Mouse (Mus musculus) midbrain, embryonic 13.5 days (tissue): ENCODE results near the gene Hcrt. TPM values are rescaled to one million over a fixed set of nuclear protein-coding genes. Genes with fewer than 3 reads are reported as not detected.

Source experiments
- ATAC-seq: fragments of 200-750 bp; cut with Nextera tagmentation; 2 replicates; pipeline ENCODE4 v1.8.0; 2017; ENCODE audit warnings: mild to moderate bottlenecking, moderate TSS enrichment, moderate library complexity
- H3K27ac ChIP-seq: fragments of 300-500 bp; sonication (generic); 2 replicates; pipeline ENCODE4 v1.5.1; 2015; ENCODE audit warnings: inconsistent platforms, mild to moderate bottlenecking, moderate library complexity
- H3K27me3 ChIP-seq: fragments of 300-500 bp; sonication (generic); 2 replicates; pipeline ENCODE4 v1.6.1; 2015; ENCODE audit warnings: mild to moderate bottlenecking, inconsistent platforms
- H3K36me3 ChIP-seq: fragments of 300-500 bp; sonication (generic); 2 replicates; pipeline ENCODE4 v1.6.1; 2015; ENCODE audit warnings: mild to moderate bottlenecking, inconsistent platforms
- H3K4me1 ChIP-seq: fragments of 300-500 bp; sonication (generic); replicated peaks from 2 replicates; pipeline ENCODE4 v1.6.1; 2015; ENCODE audit warnings: inconsistent platforms
- H3K4me2 ChIP-seq: fragments of 300-500 bp; sonication (generic); replicated peaks from 2 replicates; pipeline ENCODE4 v1.6.1; 2015; ENCODE audit warnings: moderate library complexity, mild to moderate bottlenecking, inconsistent platforms
- H3K4me3 ChIP-seq: fragments of 300-500 bp; sonication (generic); replicated peaks from 2 replicates; pipeline ENCODE4 v1.5.1; 2015; ENCODE audit warnings: mild to moderate bottlenecking, inconsistent platforms
- H3K9ac ChIP-seq: fragments of 300-500 bp; sonication (generic); replicated peaks from 2 replicates; pipeline ENCODE4 v1.6.1; 2015; ENCODE audit warnings: mild to moderate bottlenecking, inconsistent platforms
- H3K9me3 ChIP-seq: fragments of 300-500 bp; sonication (generic); 2 replicates; pipeline ENCODE4 v1.6.1; 2016; ENCODE audit warnings: mild to moderate bottlenecking, inconsistent platforms
- WGBS: fragments of 180-500 bp; shearing (Covaris S2); methylation state at CpG from one replicate; pipeline ENCODE4 v1.1.7; 2015; 5-methylcytosine and 5-hydroxymethylcytosine counted together
- polyA plus RNA-seq: library from polyadenylated mRNA; unstranded; fragments of >200 nt; fragmentation: Nextera tagmentation; extraction: Ambion mirVana; gene quantifications from 2 replicates; pipeline ENCODE4 v1.2.1, GENCODE M21; 2015

The Hcrt gene
- polyA plus RNA-seq, 1 experiment from 2014 or later, result 0.30 TPM

GRCm38 (mm10) chr11:100714948-100715347 is 47.8 kb downstream of the Hcrt start:
- ATAC-seq, result no peak

GRCm38 (mm10) chr11:100714534-100714915 is 48.2 kb downstream of the Hcrt start:
- no peak overlapping the region for H3K27ac ChIP-seq
- no peaks in the 10 kb centered on the region for H3K9me3 ChIP-seq
- peaks cover 38% of the 10 kb centered on the region for H3K4me1 ChIP-seq
- no peak overlapping the region for H3K4me2 ChIP-seq
- H3K4me3 ChIP-seq, result no peak overlapping the region
- peak; percentile 19; the same call in 1 of the 2 replicates for ATAC-seq
- H3K27me3 ChIP-seq, result no peaks in the 10 kb centered on the region
- H3K9ac ChIP-seq, result no peak overlapping the region
- H3K36me3 ChIP-seq, result peaks cover 55% of the 10 kb centered on the region
- 47% methylated on average over 6 of the region's 6 CpGs for whole genome bisulfite sequencing

More at GRCm38 (mm10) chr11:100714948-100715347, 47.8 kb downstream of the Hcrt start:
- Histone ChIP-seq H3K9ac (no peak overlapping the region), H3K4me1 (peaks cover 39% of the 10 kb centered on the region), H3K4me3 (no peak overlapping the region), H3K4me2 (no peak overlapping the region), H3K36me3 (peaks cover 55% of the 10 kb centered on the region), H3K9me3 (no peaks in the 10 kb centered on the region), H3K27ac (no peak overlapping the region), H3K27me3 (no peaks in the 10 kb centered on the region)
- WGBS, result 79% methylated on average over 6 of the region's 6 CpGs

- Histone ChIP-seq H3K36me3 (peaks cover 55% of the 10 kb centered on the region), H3K9ac (peak within 1 kb of the TSS; percentile 10; the same call in 1 of the 2 replicates), H3K4me2 (peak within 1 kb of the TSS; percentile 21; the same call in 1 of the 2 replicates), H3K27ac (no peak within 1 kb of the TSS), H3K4me1 (peaks cover 38% of the 10 kb centered on the region), H3K9me3 (no peaks in the 10 kb centered on the region), H3K27me3 (no peaks in the 10 kb centered on the region), H3K4me3 (no peak within 1 kb of the TSS)
- WGBS, result 5% methylated on average over 38 of the region's 38 CpGs
- ATAC-seq, result no peak
These were observed 48.8 kb downstream of the Hcrt start, which contains the start of gene Hspb9 for GRCm38 (mm10) chr11:100713735-100714533. Hspb9 (plus strand) TSS chr11:100713850.

GRCm38 (mm10) chr11:100713174-100713573 is 49.6 kb downstream of the Hcrt start:
- Histone ChIP-seq H3K27me3 (no peaks in the 10 kb centered on the region), H3K4me3 (no peak overlapping the region), H3K9me3 (no peaks in the 10 kb centered on the region), H3K27ac (no peak overlapping the region), H3K4me1 (peaks cover 38% of the 10 kb centered on the region), H3K4me2 (no peak overlapping the region), H3K9ac (peak overlapping the region; percentile 10; the same call in 1 of the 2 replicates), H3K36me3 (peaks cover 55% of the 10 kb centered on the region)
- no peak for ATAC-seq
- WGBS, result 51% methylated on average over 4 of the region's 4 CpGs

GRCm38 (mm10) chr11:100711783-100712615 is 50.7 kb downstream of the Hcrt start, which contains the start of gene Kat2a:
Kat2a (minus strand) TSS chr11:100712465.
- H3K9me3 ChIP-seq, result no peaks in the 10 kb centered on the region
- peak within 1 kb of the TSS; percentile 99 for H3K4me3 ChIP-seq
- no peaks in the 10 kb centered on the region for H3K27me3 ChIP-seq
- peak within 1 kb of the TSS; percentile 74 for H3K27ac ChIP-seq
- 2% methylated on average over 48 of the region's 48 CpGs for WGBS
- H3K4me2 ChIP-seq, result peak within 1 kb of the TSS; percentile 76
- peaks cover 55% of the 10 kb centered on the region for H3K36me3 ChIP-seq
- H3K4me1 ChIP-seq, result peaks cover 38% of the 10 kb centered on the region
- ATAC-seq, result peak; percentile 90
- H3K9ac ChIP-seq, result peak within 1 kb of the TSS; percentile 92

Other genes starting within 250 kb of the Hcrt start
- 272 and 273 TPM in 2 replicates for gene Acly, start 234.9 kb downstream of the Hcrt start, polyA plus RNA-seq
- 2.8 and 3.0 TPM in 2 replicates for gene Ttc25, start 217.3 kb downstream of the Hcrt start, polyA plus RNA-seq
- gene Cnp, start 188.0 kb downstream of the Hcrt start, polyA plus RNA-seq, result 21.5 and 23.6 TPM in 2 replicates
- 118 and 122 TPM in 2 replicates for gene Nkiras2, start 143.7 kb downstream of the Hcrt start, polyA plus RNA-seq
- 311 and 312 TPM in 2 replicates for gene Dnajc7, start 142.8 kb downstream of the Hcrt start, polyA plus RNA-seq
- gene Zfp385c, start 70.5 kb downstream of the Hcrt start, polyA plus RNA-seq, result 0.45 and 0.70 TPM in 2 replicates
- 2.5 and 2.6 TPM in 2 replicates for gene Dhx58, start 58.7 kb downstream of the Hcrt start, polyA plus RNA-seq
- 44.5 and 47.7 TPM in 2 replicates for gene Kat2a, start 50.5 kb downstream of the Hcrt start, polyA plus RNA-seq
- 0.26 TPM in 1 of 2 replicates, not detected in the other for gene Hspb9, start 49.1 kb downstream of the Hcrt start, polyA plus RNA-seq
- 27.4 and 29.5 TPM in 2 replicates for gene Rab5c, start 24.7 kb downstream of the Hcrt start, polyA plus RNA-seq
- gene Kcnh4, start 3.0 kb downstream of the Hcrt start, polyA plus RNA-seq, result 8.4 and 8.5 TPM in 2 replicates
- 2.9 and 4.0 TPM in 2 replicates for gene Ghdc, start 8.0 kb upstream of the Hcrt start, polyA plus RNA-seq
- 14.0 and 14.5 TPM in 2 replicates for gene Stat5b, start 87.8 kb upstream of the Hcrt start, polyA plus RNA-seq
- 1.3 and 1.7 TPM in 2 replicates for gene Stat5a, start 96.4 kb upstream of the Hcrt start, polyA plus RNA-seq
- 28.7 and 34.3 TPM in 2 replicates for gene Stat3, start 176.6 kb upstream of the Hcrt start, polyA plus RNA-seq
- 28.3 and 30.4 TPM in 2 replicates for gene Cavin1, start 208.0 kb upstream of the Hcrt start, polyA plus RNA-seq
- 87.6 and 90.8 TPM in 2 replicates for gene Atp6v0a1, start 246.5 kb upstream of the Hcrt start, polyA plus RNA-seq